Mouse (Mus musculus): ENCODE measurements at regions not wholly inside any gene's neighbourhood (a gene's known extent, or its start where the extent isn't known, plus 50 kb on each side); places are given as distances from the start of the nearest gene placed in this dataset.

DNA sequence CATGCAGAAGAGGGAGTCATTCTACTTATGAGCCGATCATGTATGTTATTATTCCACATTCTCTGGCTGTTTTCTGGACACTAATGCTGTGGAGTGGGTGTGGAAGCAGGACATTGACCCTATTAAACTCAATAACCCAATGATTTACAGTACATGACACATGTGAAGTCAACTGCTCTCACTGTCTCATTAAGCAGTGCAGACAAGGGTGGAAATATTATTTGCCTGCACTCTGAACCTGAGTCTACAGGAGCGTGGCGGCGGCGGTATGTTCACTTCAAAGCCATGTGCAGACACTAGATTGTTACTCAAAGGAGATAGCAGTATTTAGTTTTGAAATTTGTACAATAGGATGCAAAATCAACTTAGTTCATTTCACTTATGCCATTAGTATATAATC lies 269.8 kb upstream of the Lrig3 start:
- TF ChIP-seq CTCF (IDR thresholded peaks at IDR 0.05; ENCODE audit: control insufficient read depth, insufficient read depth, insufficient read length) (no peak), MAX (IDR thresholded peaks at IDR 0.05) (no peak), USF1 (IDR thresholded peaks at IDR 0.05; ENCODE audit: low read depth) (no peak), FOSL1 (IDR thresholded peaks at IDR 0.05; ENCODE audit: insufficient read depth, low read length, poor library complexity, severe bottlenecking) (no peak), CEBPB (IDR thresholded peaks at IDR 0.05; ENCODE audit: low read depth) (no peak), MYOG (IDR thresholded peaks at IDR 0.05; ENCODE audit: control insufficient read depth, extremely low read depth, insufficient read length) (no peak)

Measured in C2C12 (cell line).